Comparison of ENCODE assay signal across 8 mouse cellular contexts in genomic region chr10:59878823-59879222, GRCm38 (mm10). TPM values are rescaled to one million over a fixed set of nuclear protein-coding genes. Genes with fewer than 3 reads are reported as not detected.
DNase-seq lines count a peak whose midpoint lies in the region; ATAC-seq and TF ChIP-seq lines count a peak whose summit lies in the region.

No protein-coding gene starts in this region.

- H3K36me3 ChIP-seq in lung, postnatal 0 days (ENCODE audit: insufficient read depth, low read length): no peaks in the 10 kb centered on the region

- no peak for TF ChIP-seq EP300 in lung, postnatal 0 days (IDR thresholded peaks at IDR 0.05)

- no peak for TF ChIP-seq CTCF in left cerebral cortex, adult 2 months (IDR thresholded peaks at IDR 0.05)
- TF ChIP-seq CTCF in lung, postnatal 0 days (IDR thresholded peaks at IDR 0.05): no peak

- DNase-seq in left cerebral cortex, adult 2 months (ENCODE audit: extremely low spot score in 1 of 2, low spot score in 2 of 2): no peak
- no peak for DNase-seq in left cerebral cortex, postnatal 10 days (ENCODE audit: extremely low spot score in 1 of 2, low spot score in 2 of 2)
- peak; percentile 77 for DNase-seq in brain, adult 2 months (ENCODE audit: low read depth, low spot score)
- DNase-seq in lung, postnatal 0 days (ENCODE audit: low spot score): peak; percentile 87
- DNase-seq in natural killer cell, adult 2 months (ENCODE audit: low spot score in 2 of 2): no peak
- DNase-seq in thymus, postnatal 25 days: no peak
- DNase-seq in urinary bladder, adult 18-20 months (ENCODE audit: low spot score in 2 of 2): no peak

- ATAC-seq in hematopoietic stem cell, adult 5-6 weeks (replicated peaks in 1 of 2; ENCODE audit: insufficient read depth in 1 of 2, low FRiP score in 2 of 2, low TSS enrichment in 1 of 2, low read depth in 1 of 2, poor library complexity in 2 of 2, severe bottlenecking in 2 of 2): peak; percentile 35 to 43; a peak in 3 of 4 replicates
- peak; percentile 36 for ATAC-seq in lung, postnatal 0 days

- WGBS in lung, postnatal 0 days: 11% methylated on average over 5 of the region's 5 CpGs

- H3K4me2 ChIP-seq in lung, postnatal 0 days (replicated peaks; ENCODE audit: low read depth, low read length): peak overlapping the region; percentile 71

- H3K4me1 ChIP-seq in lung, postnatal 0 days (ENCODE audit: insufficient read depth, low read depth, low read length): peaks cover 9% of the 10 kb centered on the region; the same call in 1 of the 2 replicates

- no peaks in the 10 kb centered on the region for H3K27me3 ChIP-seq in lung, postnatal 0 days (replicated peaks; ENCODE audit: insufficient read depth, low read length)

- no peaks in the 10 kb centered on the region for H3K9me3 ChIP-seq in lung, postnatal 0 days (ENCODE audit: low read length)

- H3K27ac ChIP-seq in left cerebral cortex, adult 2 months: peak overlapping the region; percentile 100
- H3K27ac ChIP-seq in lung, postnatal 0 days (ENCODE audit: low read length): peak overlapping the region; percentile 100

- intact Hi-C loops in left cerebral cortex, adult 2 months (cut with DNase I): no loop called here
- intact Hi-C loops in left cerebral cortex, postnatal 10 days (cut with DNase I): no loop called here

- 0 out of 2 replicates have a peak overlapping the region, but pooled peaks have one; percentile 87 for H3K9ac ChIP-seq in lung, postnatal 0 days (replicated peaks; ENCODE audit: low read depth)

- peak overlapping the region; percentile 98 for H3K4me3 ChIP-seq in left cerebral cortex, adult 2 months
- H3K4me3 ChIP-seq in lung, postnatal 0 days (ENCODE audit: low read depth, low read length): peak overlapping the region; percentile 94

RNA-seq across cellular contexts. Expression of gene Dnajb12, which starts 0.5 kb away (rescaled TPM):
- 10 to 100 TPM; 50.6 to 52.2 TPM for total RNA-seq in left cerebral cortex, adult 2 months (2021)
- total RNA-seq in left cerebral cortex, postnatal 10 days (2021): 10 to 100 TPM; 44.9 to 47.1 TPM
- 24.3 and 26.6 TPM in 2 replicates for total RNA-seq in hematopoietic stem cell, adult 5-6 weeks (2017)
- 19.8 and 24.4 TPM in 2 replicates for polyA plus RNA-seq in lung, postnatal 0 days (2015; fragmentation: Nextera tagmentation; extraction: Ambion mirVana)

Comparison
In these comparisons a context has a peak if more than half of its experiments do, and no peak if none do; other contexts are left out.
1. DNase-seq: peak in brain, adult 2 months (single experiment) and lung, postnatal 0 days (single experiment); none in left cerebral cortex, adult 2 months (0 of 2), left cerebral cortex, postnatal 10 days (0 of 2), natural killer cell, adult 2 months (0 of 2), thymus, postnatal 25 days (single experiment) and urinary bladder, adult 18-20 months (0 of 2).